Mouse (Mus musculus) thymus, postnatal 36 days (tissue): ENCODE measurements around the gene Gpm6b.

ENCODE experiments used
- DNase-seq, 2 experiments: peaks; one replicate each; pipeline ENCODE4 v3.0.0; 2022; ENCODE audit warnings: mixed read lengths in 2 of 2

The Gpm6b gene

GRCm38 (mm10) chrX:166307437-166308222 is 68.9 kb downstream of the Gpm6b start:
- no peak for DNase-seq

GRCm38 (mm10) chrX:166308798-166309197 is 70.1 kb downstream of the Gpm6b start:
- no peak for DNase-seq

GRCm38 (mm10) chrX:166315251-166315650 is 76.5 kb downstream of the Gpm6b start:
- DNase-seq = no peak

GRCm38 (mm10) chrX:166316552-166317375 is 78.1 kb downstream of the Gpm6b start:
- peak; percentile 4 to 9 for DNase-seq

GRCm38 (mm10) chrX:166317376-166317679 is 78.6 kb downstream of the Gpm6b start:
- no peak for DNase-seq

GRCm38 (mm10) chrX:166323226-166323625 is 84.5 kb downstream of the Gpm6b start:
- no peak for DNase-seq

GRCm38 (mm10) chrX:166327621-166328020 is 88.9 kb downstream of the Gpm6b start:
- no peak for DNase-seq

GRCm38 (mm10) chrX:166328219-166328901 is 89.6 kb downstream of the Gpm6b start:
- DNase-seq = no peak

GRCm38 (mm10) chrX:166328904-166329451 is 90.3 kb downstream of the Gpm6b start:
- no peak for DNase-seq

GRCm38 (mm10) chrX:166334516-166335136 is 95.9 kb downstream of the Gpm6b start:
- no peak for DNase-seq

GRCm38 (mm10) chrX:166338353-166338752 is 99.6 kb downstream of the Gpm6b start:
- DNase-seq = no peak

GRCm38 (mm10) chrX:166338784-166339520 is 100.2 kb downstream of the Gpm6b start:
- DNase-seq = no peak

GRCm38 (mm10) chrX:166339911-166340310 is 101.2 kb downstream of the Gpm6b start:
- DNase-seq = no peak

GRCm38 (mm10) chrX:166341795-166342194 is 103.1 kb downstream of the Gpm6b start:
- DNase-seq = no peak

- DNase-seq = no peak
Observed at GRCm38 (mm10) chrX:166344228-166345015, 105.7 kb downstream of the Gpm6b start.

- DNase-seq = no peak
Observed at GRCm38 (mm10) chrX:166348086-166348485, 109.4 kb downstream of the Gpm6b start.

GRCm38 (mm10) chrX:166348634-166349033 is 109.9 kb downstream of the Gpm6b start:
- no peak for DNase-seq

GRCm38 (mm10) chrX:166351790-166352189 is 113.1 kb downstream of the Gpm6b start:
- DNase-seq = peak; percentile 31 to 44

- DNase-seq = no peak
Observed at GRCm38 (mm10) chrX:166353412-166353811, 114.7 kb downstream of the Gpm6b start.

GRCm38 (mm10) chrX:166354913-166355312 is 116.2 kb downstream of the Gpm6b start:
- DNase-seq = no peak

GRCm38 (mm10) chrX:166356276-166356675 is 117.6 kb downstream of the Gpm6b start:
- no peak for DNase-seq
